Mouse (Mus musculus) liver, embryonic 15.5 days (tissue): ENCODE measurements around the gene Rgs7bp. TPM values are rescaled to one million over a fixed set of nuclear protein-coding genes. Genes with fewer than 3 reads are reported as not detected.

Experiments used
- ATAC-seq: fragments of 200-750 bp; cut with Nextera tagmentation; 2 replicates; pipeline ENCODE4 v1.8.0; 2017; ENCODE audit warnings: moderate number of reproducible peaks, mild to moderate bottlenecking, moderate library complexity; ENCODE audit not compliant: insufficient read depth
- H3K27ac ChIP-seq: fragments of 300-500 bp; sonication (generic); replicated peaks from 2 replicates; pipeline ENCODE4 v1.5.1; 2015; ENCODE audit warnings: mild to moderate bottlenecking, inconsistent platforms
- H3K27me3 ChIP-seq: fragments of 300-500 bp; sonication (generic); 2 replicates; pipeline ENCODE4 v1.6.1; 2015; ENCODE audit warnings: mild to moderate bottlenecking, inconsistent platforms
- H3K36me3 ChIP-seq: fragments of 300-500 bp; sonication (generic); replicated peaks from 2 replicates; pipeline ENCODE4 v1.6.1; 2015; ENCODE audit warnings: moderate library complexity, mild to moderate bottlenecking, inconsistent platforms
- H3K4me1 ChIP-seq: fragments of 300-500 bp; sonication (generic); replicated peaks from 2 replicates; pipeline ENCODE4 v1.6.1; 2015; ENCODE audit warnings: inconsistent platforms
- H3K4me2 ChIP-seq: fragments of 300-500 bp; sonication (generic); 2 replicates; pipeline ENCODE4 v1.6.1; 2015; ENCODE audit warnings: moderate library complexity, mild to moderate bottlenecking, inconsistent platforms
- H3K4me3 ChIP-seq: fragments of 300-500 bp; sonication (generic); replicated peaks from 2 replicates; pipeline ENCODE4 v1.5.1; 2015; ENCODE audit warnings: mild to moderate bottlenecking, inconsistent platforms
- H3K9ac ChIP-seq: fragments of 300-500 bp; sonication (generic); 2 replicates; pipeline ENCODE4 v1.6.1; 2015; ENCODE audit warnings: moderate library complexity, mild to moderate bottlenecking, inconsistent platforms
- H3K9me3 ChIP-seq: fragments of 300-500 bp; sonication (generic); replicated peaks from 2 replicates; pipeline ENCODE4 v1.6.1; 2016; ENCODE audit warnings: inconsistent platforms
- WGBS: fragments of 180-500 bp; shearing (Covaris S2); methylation state at CpG from one replicate; pipeline ENCODE4 v1.1.7; 2015; ENCODE audit warnings: mixed read lengths; ENCODE audit not compliant: insufficient replicate concordance; 5-methylcytosine and 5-hydroxymethylcytosine counted together
- polyA plus RNA-seq: library from polyadenylated mRNA; unstranded; fragments of >200 nt; fragmentation: Nextera tagmentation; extraction: Ambion mirVana; gene quantifications from 2 replicates; pipeline ENCODE4 v1.2.1, GENCODE M21; 2015

Gene Rgs7bp
- 0.31 and 0.46 TPM in 2 replicates for polyA plus RNA-seq

GRCm38 (mm10) chr13:105054181-105054940 lies at the start of gene Rgs7bp:
Rgs7bp (minus strand) TSS chr13:105054930.
- no peaks in the 10 kb centered on the region; the same call in 1 of the 2 replicates for H3K4me1 ChIP-seq
- H3K9ac ChIP-seq, result no peak within 1 kb of the TSS
- peak within 1 kb of the TSS; percentile 52 for H3K4me3 ChIP-seq
- H3K9me3 ChIP-seq, result no peaks in the 10 kb centered on the region
- ATAC-seq, result 0 out of 2 replicates have a peak, but pooled peaks have one; percentile 25
- peaks cover 52% of the 10 kb centered on the region for H3K27me3 ChIP-seq
- under 1% methylated on average over 73 of the region's 75 CpGs for WGBS
- H3K4me2 ChIP-seq, result peak within 1 kb of the TSS; percentile 70
- H3K36me3 ChIP-seq, result no peaks in the 10 kb centered on the region
- no peak within 1 kb of the TSS; the same call in 1 of the 2 replicates for H3K27ac ChIP-seq

GRCm38 (mm10) chr13:105104385-105104784 lies 49.7 kb upstream of the Rgs7bp start:
- Histone ChIP-seq H3K9me3 (no peaks in the 10 kb centered on the region), H3K27ac (no peak overlapping the region), H3K36me3 (no peaks in the 10 kb centered on the region), H3K4me2 (no peak overlapping the region), H3K9ac (no peak overlapping the region), H3K27me3 (no peaks in the 10 kb centered on the region), H3K4me3 (no peak overlapping the region), H3K4me1 (no peaks in the 10 kb centered on the region)
- no peak for ATAC-seq
- WGBS, result 23% methylated on average over 2 of the region's 2 CpGs

- Histone ChIP-seq H3K9me3 (no peaks in the 10 kb centered on the region), H3K4me1 (no peaks in the 10 kb centered on the region), H3K36me3 (no peaks in the 10 kb centered on the region), H3K27me3 (no peaks in the 10 kb centered on the region), H3K4me3 (no peak overlapping the region), H3K4me2 (no peak overlapping the region), H3K27ac (no peak overlapping the region), H3K9ac (no peak overlapping the region)
- ATAC-seq, result no peak
- 81% methylated on average over 4 of the region's 4 CpGs for WGBS
Observed at GRCm38 (mm10) chr13:105100705-105101104, 46.0 kb upstream of the Rgs7bp start.

GRCm38 (mm10) chr13:105096316-105096715 lies 41.6 kb upstream of the Rgs7bp start:
- Histone ChIP-seq H3K27me3 (no peaks in the 10 kb centered on the region), H3K27ac (no peak overlapping the region), H3K4me2 (no peak overlapping the region), H3K9me3 (no peaks in the 10 kb centered on the region), H3K4me3 (no peak overlapping the region), H3K9ac (no peak overlapping the region), H3K36me3 (no peaks in the 10 kb centered on the region), H3K4me1 (no peaks in the 10 kb centered on the region)
- WGBS, result 57% methylated on average over 2 of the region's 2 CpGs
- no peak for ATAC-seq

- WGBS, result 62% methylated on average over 3 of the region's 3 CpGs
- Histone ChIP-seq H3K4me2 (no peak overlapping the region), H3K36me3 (no peaks in the 10 kb centered on the region), H3K4me3 (no peak overlapping the region), H3K27ac (no peak overlapping the region), H3K4me1 (no peaks in the 10 kb centered on the region), H3K27me3 (no peaks in the 10 kb centered on the region), H3K9ac (no peak overlapping the region), H3K9me3 (no peaks in the 10 kb centered on the region)
- ATAC-seq, result no peak
Observed at GRCm38 (mm10) chr13:105089276-105089675, 34.5 kb upstream of the Rgs7bp start.

GRCm38 (mm10) chr13:105081862-105082261 lies 27.1 kb upstream of the Rgs7bp start, which contains the start of gene 4933425L06Rik:
4933425L06Rik (plus strand) TSS chr13:105082122.
- H3K36me3 ChIP-seq, result no peaks in the 10 kb centered on the region
- H3K4me2 ChIP-seq, result no peak within 1 kb of the TSS
- WGBS, result 77% methylated on average over 10 of the region's 10 CpGs
- H3K9me3 ChIP-seq, result no peaks in the 10 kb centered on the region
- H3K9ac ChIP-seq, result no peak within 1 kb of the TSS
- no peaks in the 10 kb centered on the region for H3K27me3 ChIP-seq
- ATAC-seq, result no peak
- no peak within 1 kb of the TSS for H3K4me3 ChIP-seq
- no peaks in the 10 kb centered on the region for H3K4me1 ChIP-seq
- H3K27ac ChIP-seq, result no peak within 1 kb of the TSS

- Histone ChIP-seq H3K4me1 (no peaks in the 10 kb centered on the region), H3K4me3 (no peak overlapping the region), H3K27ac (no peak overlapping the region), H3K36me3 (no peaks in the 10 kb centered on the region), H3K9ac (no peak overlapping the region), H3K4me2 (no peak overlapping the region), H3K27me3 (no peaks in the 10 kb centered on the region), H3K9me3 (no peaks in the 10 kb centered on the region)
- WGBS, result 28% methylated on average over 7 of the region's 7 CpGs
- no peak for ATAC-seq
Observed at GRCm38 (mm10) chr13:105066890-105067845, 12.4 kb upstream of the Rgs7bp start.

- Histone ChIP-seq H3K4me1 (no peaks in the 10 kb centered on the region), H3K4me2 (no peak overlapping the region), H3K27ac (no peak overlapping the region), H3K36me3 (no peaks in the 10 kb centered on the region), H3K9ac (no peak overlapping the region), H3K27me3 (no peaks in the 10 kb centered on the region), H3K4me3 (no peak overlapping the region), H3K9me3 (no peaks in the 10 kb centered on the region)
- ATAC-seq, result no peak
Observed at GRCm38 (mm10) chr13:105066119-105066518, 11.4 kb upstream of the Rgs7bp start.

GRCm38 (mm10) chr13:105055374-105055773 lies 644 bp upstream of the Rgs7bp start:
- Histone ChIP-seq H3K4me2 (peak overlapping the region; percentile 70), H3K27ac (no peak overlapping the region), H3K27me3 (peaks cover 52% of the 10 kb centered on the region), H3K4me1 (no peaks in the 10 kb centered on the region; the same call in 1 of the 2 replicates), H3K9me3 (no peaks in the 10 kb centered on the region), H3K9ac (no peak overlapping the region), H3K4me3 (0 out of 2 replicates have a peak overlapping the region, but pooled peaks have one; percentile 52), H3K36me3 (no peaks in the 10 kb centered on the region)
- WGBS, result 8% methylated on average over 5 of the region's 5 CpGs
- ATAC-seq, result no peak

GRCm38 (mm10) chr13:105054941-105055309 lies 195 bp upstream of the Rgs7bp start:
- 5% methylated on average over 8 of the region's 8 CpGs for WGBS

GRCm38 (mm10) chr13:105053618-105054017 lies 1.1 kb downstream of the Rgs7bp start:
- Histone ChIP-seq H3K27ac (no peak overlapping the region), H3K4me1 (no peaks in the 10 kb centered on the region; the same call in 1 of the 2 replicates), H3K9me3 (no peaks in the 10 kb centered on the region), H3K27me3 (peaks cover 52% of the 10 kb centered on the region), H3K4me2 (peak overlapping the region; percentile 70), H3K36me3 (no peaks in the 10 kb centered on the region), H3K4me3 (peak overlapping the region; percentile 52), H3K9ac (no peak overlapping the region)
- WGBS, result 6% methylated on average over 12 of the region's 12 CpGs
- ATAC-seq, result no peak

More at GRCm38 (mm10) chr13:105054941-105055309, 195 bp upstream of the Rgs7bp start:
- Histone ChIP-seq H3K27ac (no peak overlapping the region; the same call in 1 of the 2 replicates), H3K27me3 (peaks cover 52% of the 10 kb centered on the region), H3K4me1 (no peaks in the 10 kb centered on the region; the same call in 1 of the 2 replicates), H3K36me3 (no peaks in the 10 kb centered on the region), H3K4me2 (peak overlapping the region; percentile 70), H3K9ac (no peak overlapping the region), H3K4me3 (peak overlapping the region; percentile 52), H3K9me3 (no peaks in the 10 kb centered on the region)
- ATAC-seq, result no peak
